Mouse (Mus musculus): Measurements from ENCODE around the gene Lrrk1. TPM values are rescaled to one million over a fixed set of nuclear protein-coding genes. Genes with fewer than 3 reads are reported as not detected.
"Not testable (repeated sequence)": the region's sequence is repeated elsewhere in the genome, so short reads cannot be mapped to it uniquely, and the experiment has no call there.

Gene Lrrk1
- polyA plus RNA-seq, 1 experiment = 39.4 TPM

DNA sequence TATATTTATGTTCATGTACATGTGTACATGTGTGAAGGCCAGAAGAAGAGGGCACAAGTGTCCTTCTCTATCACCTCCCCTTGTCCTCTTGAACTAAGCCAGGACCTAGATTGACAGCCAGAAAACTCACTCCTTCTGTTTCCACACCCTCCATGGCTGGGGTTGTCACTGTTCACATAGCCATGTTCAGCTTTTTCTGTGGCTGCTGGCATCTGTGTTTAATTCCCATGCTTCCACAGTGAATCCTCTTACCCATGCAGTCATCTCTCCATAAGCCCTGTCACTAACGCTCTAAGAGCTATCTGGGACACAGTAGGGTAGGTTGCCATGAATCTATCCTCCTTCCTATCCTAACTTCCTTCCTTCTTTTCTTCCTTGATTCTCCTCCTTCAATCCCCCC is 192.3 kb downstream of the Lrrk1 start:
- no peak for DNase-seq (ENCODE audit: low spot score)

DNA sequence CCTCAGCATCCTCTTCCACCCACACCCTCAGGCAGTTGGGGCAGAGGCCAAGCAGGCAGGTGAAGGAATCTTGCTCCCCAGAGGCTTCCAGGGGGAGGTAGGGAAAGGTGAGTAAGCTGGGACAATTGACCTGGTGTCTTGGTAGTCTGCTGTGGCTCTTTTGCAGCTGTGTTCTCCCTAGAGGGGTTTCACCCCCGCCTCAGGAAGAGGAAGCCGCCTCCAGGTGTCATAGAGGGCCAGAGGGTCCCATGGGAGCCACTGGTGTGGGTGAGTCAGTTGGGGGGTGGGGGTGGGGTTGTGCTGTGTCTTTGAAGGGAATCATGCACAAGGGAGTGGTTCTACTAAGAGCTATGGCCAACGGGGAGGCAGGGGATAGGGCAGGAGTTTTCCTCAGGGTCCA is 193.6 kb downstream of the Lrrk1 start:
- no peak for DNase-seq (ENCODE audit: low spot score)

DNA sequence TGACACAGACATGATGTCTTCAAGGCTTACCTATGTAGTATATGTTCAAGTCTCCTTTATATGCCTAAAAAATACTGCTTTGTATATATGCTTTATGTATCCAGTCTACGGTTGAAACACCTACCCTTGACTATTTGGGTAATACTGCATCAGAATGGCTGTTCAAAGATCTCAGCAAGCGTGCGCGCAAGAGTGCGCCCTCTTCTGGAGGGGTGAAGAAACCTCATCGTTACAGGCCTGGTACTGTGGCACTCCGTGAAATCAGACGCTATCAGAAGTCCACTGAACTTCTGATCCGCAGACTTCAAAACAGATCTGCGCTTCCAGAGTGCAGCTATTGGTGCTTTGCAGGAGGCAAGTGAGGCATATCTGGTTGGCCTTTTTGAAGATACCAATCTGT is 197.8 kb downstream of the Lrrk1 start:
- DNase-seq (ENCODE audit: low spot score) = not testable (repeated sequence)

DNA sequence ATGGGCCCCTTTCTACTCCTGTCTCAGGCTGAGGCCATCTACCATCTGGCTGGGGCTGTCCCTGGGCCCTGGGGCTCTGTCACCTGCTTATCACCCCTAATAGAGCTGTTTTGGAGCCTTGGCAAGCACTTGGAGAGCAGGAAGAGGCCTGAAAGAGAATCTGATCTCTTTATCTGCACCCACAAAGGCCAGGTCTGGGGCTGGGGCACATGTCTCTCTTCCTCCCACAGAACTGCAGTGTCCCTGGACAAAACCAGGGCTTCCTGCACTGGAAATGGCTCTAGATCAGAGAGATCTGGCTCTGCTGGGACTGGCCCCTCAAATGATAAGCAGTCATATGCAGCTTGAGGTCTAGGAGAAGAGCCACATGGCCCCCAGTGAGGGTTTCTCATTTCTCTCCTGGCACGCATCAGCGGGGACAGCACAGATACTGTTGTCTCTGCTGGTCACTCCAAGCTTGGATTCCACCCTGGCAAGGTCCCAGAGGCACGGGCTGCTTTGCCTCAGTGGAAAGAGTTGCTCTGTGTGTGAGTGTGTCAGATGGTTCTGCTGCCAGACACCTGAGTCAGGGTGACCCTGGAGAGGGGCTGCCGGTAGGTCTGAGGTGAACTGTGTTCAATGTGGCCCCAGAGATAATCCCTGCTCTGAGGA is 200.4 kb downstream of the Lrrk1 start:
- DNase-seq (ENCODE audit: low spot score) = no peak

DNA sequence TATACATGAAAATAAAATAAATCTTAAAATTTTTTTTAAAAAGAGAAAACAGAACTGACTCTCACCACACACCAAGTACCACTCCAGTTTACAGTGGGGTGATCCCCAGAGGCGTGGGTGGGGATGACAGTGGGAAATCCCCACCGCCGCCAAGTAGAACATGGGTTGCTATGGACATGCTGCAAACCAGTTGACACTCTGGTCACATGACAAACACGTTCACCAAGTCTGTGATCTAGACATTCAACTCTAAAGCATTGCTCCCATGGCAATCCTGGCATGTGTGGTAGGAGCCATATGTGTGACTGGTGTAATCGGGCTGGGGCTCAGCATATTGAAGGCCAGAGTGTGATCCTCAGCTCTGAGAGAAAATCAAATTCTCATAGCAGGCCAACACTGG is 202.8 kb downstream of the Lrrk1 start:
- no peak for DNase-seq (ENCODE audit: low spot score)

DNA sequence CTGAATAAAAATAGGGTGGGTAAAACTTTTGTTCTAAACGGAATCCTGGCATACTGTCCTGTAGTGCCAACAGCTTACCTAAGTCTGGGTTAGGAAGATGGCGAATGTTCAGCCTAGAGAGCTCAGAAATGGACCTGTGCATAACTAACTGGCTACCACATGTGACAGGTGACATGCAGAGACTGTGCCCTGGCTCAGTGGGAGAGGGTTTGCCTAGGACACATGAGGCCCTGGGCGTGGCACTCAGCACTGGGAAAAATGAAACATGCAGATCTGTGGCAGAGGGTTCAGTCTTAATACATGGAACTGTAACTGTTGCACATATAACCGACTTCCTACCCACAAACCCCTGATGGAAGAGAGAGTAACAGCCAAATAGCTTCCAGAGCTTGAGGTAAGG is 204.1 kb downstream of the Lrrk1 start:
- DNase-seq (ENCODE audit: low spot score) = no peak

DNA sequence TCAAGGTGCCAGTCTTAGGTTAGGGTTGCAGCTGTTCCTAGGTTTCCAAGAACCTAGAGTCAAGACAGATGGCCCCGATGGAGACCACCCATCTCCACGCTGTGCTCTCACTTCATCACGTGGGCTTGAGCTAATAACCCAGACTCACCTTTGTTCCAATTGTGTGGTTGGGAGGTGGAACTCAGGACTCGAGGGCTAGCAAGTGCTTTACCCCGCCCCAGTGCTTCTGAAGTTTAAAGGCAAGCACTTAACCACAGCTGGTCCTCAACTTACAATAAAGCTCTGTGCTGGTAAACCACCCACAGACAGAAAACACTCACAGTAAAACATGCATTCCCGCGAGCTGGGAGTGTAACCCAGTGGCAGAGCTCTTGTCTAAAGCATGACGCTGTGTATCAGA is 204.7 kb downstream of the Lrrk1 start:
- DNase-seq (ENCODE audit: low spot score) = no peak

DNA sequence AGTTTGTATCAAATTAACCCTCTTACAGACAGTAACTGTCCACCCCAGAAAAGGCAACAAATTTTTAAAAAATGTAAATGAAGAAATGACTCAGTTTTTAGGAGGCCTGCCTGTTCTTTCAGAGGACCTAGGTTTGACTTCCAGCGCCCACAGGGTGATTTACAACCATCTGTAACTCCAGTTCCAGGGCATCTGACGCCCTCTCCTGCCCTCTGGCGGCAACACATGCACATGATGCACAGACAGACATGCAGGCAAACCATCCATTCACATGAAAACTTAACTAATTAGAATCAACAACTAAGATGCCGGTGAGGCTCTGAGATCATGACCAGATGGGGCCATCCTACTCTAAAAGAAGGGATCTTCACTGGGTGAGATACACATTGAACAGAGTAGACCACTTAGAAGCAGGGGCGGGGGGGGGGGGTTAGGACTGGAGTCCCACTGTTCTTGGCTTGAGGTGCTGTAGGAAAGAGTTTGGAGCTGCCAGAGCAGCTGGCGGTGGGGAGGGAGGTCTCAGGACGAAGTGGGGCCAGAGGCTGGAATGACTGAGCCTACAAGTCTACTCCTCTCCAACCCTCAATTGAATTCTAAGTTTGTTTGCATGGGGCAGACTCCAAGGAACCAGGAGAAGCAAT is 206.0 kb downstream of the Lrrk1 start:
- no peak for DNase-seq (ENCODE audit: low spot score)

DNA sequence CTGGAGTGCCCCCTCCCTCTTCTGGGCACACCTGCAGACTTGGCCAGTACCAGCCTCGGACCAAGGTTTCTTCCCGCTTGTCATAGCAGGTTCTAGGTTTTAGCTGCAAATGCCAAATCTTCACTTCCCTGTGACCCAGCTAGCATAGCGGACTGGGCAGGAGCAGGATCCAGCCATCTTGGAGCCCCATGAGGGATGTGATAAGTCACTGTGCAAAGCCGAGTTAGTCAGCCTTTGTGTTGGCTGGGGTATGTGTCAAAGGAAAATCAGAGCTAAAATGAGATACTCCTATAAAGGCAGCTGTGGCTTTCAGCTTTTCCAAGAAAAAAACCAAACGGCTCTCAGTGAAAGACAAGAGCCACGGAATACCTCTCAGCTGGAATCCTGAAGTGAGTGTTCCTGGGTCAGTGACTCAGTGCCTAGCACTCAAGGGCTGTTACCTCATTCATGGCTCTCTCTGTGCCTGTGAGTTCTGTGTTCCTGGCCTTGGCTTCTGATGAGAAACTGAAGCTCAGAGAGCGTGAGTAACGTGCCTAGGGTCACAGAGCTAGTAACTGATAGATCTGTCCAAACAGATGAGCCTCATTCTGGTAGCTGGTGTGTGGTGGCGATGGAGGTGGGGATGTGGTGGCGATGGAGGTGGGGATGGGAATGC is 207.3 kb downstream of the Lrrk1 start:
- DNase-seq (ENCODE audit: low spot score) = no peak

DNA sequence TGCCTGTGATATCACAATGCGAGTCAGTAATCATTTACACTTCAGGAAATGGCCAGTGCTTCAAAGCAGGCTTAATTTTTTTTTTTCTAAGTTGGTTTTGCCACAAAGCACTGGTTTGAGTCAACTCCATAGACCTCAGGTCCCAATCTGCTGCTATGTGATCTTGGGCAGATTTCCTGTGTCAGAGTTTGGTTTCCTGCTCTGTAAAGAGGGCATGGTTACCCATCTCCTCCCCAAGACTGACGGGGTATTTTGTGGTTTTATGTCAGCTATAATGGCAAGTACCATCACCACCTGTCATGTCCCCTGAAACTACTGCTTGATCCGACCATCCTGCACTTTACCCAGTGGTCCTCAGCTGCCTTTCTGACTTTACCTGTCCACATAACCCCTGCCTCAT is 207.9 kb downstream of the Lrrk1 start:
- DNase-seq (ENCODE audit: low spot score) = no peak

DNA sequence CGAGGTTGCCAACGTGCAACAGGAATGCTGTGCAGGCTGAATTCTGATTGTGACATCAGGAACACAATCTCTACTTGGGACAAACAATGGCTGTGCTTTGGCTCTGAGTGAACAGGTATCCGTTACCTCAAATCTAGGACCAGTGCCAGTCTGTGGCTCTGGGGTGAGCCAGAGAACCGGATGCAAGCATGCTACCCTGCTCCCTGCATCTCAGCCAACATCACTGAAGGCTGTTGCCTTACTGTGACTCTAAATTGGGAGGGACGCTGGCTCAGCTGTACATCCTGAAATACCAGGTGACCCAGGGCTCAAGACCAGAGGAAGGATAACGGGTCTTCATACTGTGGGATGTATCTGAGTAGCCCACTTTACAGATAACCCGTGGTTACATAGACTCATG is 208.4 kb downstream of the Lrrk1 start:
- no peak for DNase-seq (ENCODE audit: low spot score)

DNA sequence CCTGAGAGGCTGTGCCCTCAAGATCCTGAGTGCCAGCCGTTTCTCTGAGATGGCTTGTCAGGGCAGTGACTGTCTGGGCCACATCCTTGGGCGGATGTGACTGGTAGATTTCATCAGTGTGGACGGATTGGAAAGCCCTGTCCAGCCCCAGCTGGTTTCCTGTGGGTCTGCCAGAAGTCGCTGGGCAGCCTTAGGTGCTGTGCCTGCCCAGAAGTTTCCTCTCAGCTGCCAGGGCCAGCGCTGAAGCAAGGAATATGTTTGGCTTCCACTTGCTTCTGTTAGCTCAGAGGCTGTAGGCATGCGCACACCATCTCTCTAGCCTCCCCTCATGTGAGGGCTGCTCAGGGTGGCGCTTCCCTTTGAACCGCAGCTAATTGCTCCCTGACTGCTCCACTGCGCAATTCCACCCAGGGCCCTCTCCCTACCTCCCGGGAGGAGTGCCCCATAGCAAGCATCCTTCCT is 209.0 kb downstream of the Lrrk1 start:
- no peak for DNase-seq (ENCODE audit: low spot score)

DNA sequence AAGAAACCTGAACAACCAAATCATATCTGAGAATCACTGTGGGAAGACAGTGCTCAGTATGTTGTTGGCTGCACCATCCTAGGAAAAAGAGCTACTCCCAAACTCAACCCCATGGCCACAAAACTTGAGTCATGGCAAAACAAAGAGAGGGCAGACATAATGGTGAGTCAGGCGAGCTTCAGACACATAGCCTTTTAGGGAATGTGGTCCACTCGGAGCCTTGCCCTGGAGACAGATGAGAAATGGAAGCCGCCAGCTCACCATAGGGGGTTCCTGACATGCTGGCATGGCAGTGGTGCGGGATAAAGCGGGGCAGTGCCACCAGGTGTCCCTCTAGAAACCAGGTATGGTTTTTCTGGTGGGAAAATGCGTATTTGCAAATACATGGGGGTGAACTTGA is 210.0 kb downstream of the Lrrk1 start:
- DNase-seq (ENCODE audit: low spot score) = no peak

DNA sequence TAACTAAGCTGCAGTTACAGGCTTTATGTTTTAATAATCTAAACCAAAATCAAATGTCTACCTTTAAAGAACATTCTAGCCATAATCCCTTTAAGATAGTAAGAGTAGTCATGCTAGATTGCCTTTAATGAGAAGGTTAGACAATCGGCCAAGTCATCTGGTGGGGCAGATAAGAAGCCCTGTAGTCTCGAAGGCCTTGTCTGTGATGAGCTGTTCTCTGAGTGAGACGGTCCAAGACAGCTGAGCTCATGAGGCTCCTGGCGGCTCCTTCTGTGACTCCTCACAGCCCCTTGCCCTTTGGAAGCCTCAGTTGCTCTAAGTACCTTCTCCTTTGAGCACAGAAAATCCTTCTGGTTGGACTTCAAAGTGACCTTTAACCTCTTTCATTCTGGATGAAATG is 211.2 kb downstream of the Lrrk1 start:
- DNase-seq (ENCODE audit: low spot score) = no peak

Other genes starting within 250 kb of the Lrrk1 start
- gene Gm10974, start 22.4 kb downstream of the Lrrk1 start, polyA plus RNA-seq (2012; rRNA removed) = not detected in 2 replicates
- gene Aldh1a3, start 39.2 kb upstream of the Lrrk1 start, polyA plus RNA-seq (2012; rRNA removed) = 16.1 and 17.5 TPM in 2 replicates